Mouse (Mus musculus) right cerebral cortex, postnatal 36 days (tissue): ENCODE measurements around the gene Btbd35f29.
"Not testable (repeated sequence)": the region's sequence is repeated elsewhere in the genome, so short reads cannot be mapped to it uniquely, and the experiment has no call there.

Experiments
- DNase-seq, 2 experiments: peaks; one replicate each; pipeline ENCODE4 v3.0.0; 2022; ENCODE audit warnings: low spot score in 2 of 2, mixed read lengths in 1 of 2

Btbd35f29 gene

DNA sequence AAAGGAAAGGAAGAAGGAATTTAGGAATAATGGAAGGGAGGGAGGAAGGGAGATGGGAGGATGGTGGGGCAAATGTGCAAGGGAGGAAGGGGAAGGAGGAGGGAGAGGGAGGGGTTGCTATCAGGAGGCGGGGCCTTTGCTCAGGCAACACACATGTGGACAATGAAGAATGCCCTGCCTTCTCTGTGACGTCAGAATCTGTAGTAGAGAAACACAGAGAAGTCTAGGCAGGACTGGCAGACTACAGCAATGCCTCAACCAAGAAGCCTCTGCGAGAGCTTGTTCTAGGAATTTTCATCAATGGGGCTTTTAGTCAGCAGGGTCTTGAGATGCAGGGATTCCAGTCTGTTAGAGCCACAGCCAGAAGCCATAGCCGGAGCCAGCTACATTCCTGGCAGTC, at the start of gene Btbd35f29:
Gene Btbd35f29, plus strand, starts transcription at position 301 of the 400 bp plus-strand sequence.
- DNase-seq = not testable (repeated sequence)

DNA sequence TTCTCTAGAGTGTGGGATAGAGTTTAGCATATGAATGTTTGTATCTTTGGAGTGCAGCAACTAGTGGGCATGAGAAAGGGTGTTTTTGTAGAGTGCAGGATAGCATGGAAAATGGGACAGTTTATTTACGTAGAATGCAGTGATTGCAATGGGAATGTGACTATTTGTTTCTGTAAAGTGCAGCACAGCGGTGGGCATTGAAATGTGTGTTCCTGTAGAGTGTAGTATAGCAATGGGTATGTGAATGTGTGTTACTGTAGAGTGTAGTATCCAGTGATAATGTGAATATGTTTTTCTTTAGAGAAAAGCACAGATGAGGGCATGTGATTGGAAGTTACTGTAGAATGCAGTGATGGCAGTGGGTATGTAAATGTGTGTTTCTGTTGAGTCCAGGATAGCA, 23.9 kb downstream of the Btbd35f29 start:
- DNase-seq = not testable (repeated sequence)

DNA sequence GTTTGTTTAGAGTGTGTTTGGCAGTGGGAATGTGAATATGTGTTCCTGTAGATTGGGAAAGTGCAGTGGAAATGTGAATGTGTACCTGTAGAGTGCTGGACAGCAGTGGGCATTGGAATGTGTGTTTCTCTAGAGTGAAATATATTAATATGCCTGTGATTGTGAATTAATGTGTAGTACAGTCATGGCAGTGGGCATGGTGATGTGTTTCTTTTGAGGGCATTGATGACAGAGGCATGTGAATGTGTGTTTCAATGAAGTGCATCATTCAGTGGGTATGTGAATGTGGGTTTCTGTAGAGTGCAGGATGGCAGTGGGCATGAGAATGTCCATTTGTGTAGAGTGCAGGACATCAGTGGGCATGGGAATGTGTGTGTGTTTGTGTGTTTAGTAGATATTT, 27.7 kb downstream of the Btbd35f29 start:
- DNase-seq = not testable (repeated sequence)

DNA sequence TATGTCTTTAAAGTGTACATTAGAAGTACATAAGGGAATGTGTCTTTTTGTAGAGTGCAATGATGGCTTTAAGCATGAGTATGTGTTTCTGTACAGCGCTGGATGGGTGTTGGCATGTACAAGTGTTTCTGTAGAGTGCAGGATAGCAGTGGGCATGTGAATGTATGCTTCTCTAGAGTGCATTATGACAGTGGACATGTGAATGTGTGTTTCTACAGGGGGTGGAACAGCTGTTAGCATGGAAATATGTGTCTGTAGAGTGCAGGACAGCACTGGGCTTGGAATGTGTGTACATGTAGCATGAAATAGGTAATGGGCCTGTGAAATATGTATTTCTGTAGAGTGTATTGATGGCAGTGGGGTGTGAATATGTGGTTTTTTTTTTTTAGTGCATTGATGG, 28.4 kb downstream of the Btbd35f29 start:
- not testable (repeated sequence) for DNase-seq

DNA sequence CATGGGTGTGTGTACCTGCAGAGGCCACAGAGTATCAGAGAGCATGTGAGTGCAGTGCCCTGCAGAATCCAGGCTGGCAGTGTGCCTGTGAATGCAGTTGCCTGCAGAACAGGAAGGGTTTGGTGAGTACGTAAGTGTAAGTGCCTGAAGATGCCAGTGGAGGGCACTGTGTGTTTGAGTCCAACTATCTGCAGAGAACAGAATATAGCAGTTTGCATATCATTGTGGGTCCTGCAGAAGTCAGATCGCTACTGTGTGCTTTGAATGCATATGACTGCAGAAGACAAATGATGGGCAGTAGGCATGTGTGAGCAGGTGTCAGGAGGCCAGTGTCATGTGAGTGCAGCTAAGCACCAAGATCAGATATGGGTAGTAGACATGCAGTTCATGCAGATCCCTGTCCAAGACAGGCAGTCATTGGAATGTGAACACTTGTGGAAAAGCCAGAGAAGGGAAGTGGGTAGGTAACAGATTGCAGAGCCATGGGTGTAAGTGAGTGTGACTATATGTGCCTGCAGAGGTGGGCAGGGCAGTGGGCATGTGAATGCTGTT, 41.1 kb downstream of the Btbd35f29 start:
- DNase-seq = not testable (repeated sequence)

DNA sequence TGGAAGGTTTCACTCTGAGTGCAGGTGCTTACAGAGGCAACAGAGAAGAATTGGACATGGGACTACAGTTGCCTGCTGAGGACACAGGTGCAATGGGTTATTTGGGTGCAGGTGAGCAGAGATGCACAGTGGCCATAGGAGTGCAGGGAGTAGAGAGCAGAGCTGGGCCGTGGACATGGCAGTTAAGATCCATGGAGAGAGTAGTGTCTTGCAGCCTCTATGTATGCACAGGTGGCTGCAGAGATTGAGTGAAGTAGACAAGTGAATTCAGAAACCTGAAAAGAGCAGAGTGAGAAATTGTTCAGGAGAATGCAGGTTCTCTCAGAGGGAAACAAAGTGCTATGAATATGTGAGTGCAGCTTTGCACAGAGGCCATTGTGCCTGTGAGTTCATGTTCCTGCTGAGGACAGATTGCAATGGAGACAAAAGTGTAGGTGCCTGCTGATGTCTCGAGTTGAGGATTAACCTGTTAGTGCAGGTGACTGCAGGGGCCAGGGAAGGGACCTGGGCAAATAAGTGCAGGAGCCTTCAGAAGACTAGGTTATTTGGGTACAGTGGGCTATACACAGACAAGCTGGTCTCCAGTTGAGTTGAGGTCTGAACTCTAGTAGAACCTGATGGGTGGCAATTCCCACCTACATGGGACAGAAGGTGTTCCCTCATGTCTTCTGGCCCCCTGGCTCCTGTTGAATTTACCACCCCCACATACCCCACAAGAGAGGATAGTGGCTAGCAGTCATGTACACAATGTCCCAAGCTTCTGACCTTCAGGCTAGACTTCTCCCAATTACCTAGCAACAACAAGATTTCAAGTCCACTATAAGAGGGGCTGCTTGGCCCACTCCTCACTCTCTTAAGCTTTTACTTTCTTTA, 42.2 kb downstream of the Btbd35f29 start:
- not testable (repeated sequence) for DNase-seq

DNA sequence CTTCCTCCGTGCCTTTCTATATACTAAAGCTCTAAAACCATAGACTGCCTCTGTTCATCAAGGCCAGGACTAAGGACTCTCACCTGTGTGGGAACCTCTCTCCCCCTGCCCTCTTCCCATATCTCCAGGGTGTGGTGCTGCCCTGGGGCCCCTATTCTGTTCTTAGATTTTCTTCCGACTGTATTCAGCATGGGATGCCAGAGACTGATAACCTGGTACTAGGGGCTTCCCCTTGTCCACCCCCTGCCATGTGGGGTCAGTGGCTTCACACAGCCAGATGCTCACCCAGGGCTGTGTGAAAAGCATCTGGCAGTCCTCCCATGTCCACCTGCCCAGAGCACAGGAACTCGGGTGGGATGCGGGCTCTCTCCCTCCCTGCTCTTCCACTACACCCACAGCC, 43.1 kb downstream of the Btbd35f29 start:
- not testable (repeated sequence) for DNase-seq

DNA sequence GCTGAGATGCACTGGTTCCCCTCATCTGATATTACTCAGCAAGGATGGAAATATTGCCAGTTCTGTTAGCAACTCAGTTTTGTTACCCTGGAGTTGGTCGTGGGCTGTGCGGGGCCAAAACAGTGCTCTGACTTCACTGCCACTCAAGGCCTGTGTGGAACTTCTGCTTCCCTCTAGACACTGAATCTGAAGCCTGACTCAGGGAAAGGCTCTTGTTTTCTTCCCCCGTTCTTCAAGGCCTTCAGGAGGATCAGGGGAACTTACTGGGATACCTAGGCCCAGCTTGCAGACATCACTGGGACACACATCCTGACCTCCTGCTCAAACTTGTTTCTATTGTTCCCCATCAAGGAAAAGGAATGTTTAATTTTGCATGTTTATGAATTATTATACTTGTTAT, 45.2 kb downstream of the Btbd35f29 start:
- DNase-seq = not testable (repeated sequence)

DNA sequence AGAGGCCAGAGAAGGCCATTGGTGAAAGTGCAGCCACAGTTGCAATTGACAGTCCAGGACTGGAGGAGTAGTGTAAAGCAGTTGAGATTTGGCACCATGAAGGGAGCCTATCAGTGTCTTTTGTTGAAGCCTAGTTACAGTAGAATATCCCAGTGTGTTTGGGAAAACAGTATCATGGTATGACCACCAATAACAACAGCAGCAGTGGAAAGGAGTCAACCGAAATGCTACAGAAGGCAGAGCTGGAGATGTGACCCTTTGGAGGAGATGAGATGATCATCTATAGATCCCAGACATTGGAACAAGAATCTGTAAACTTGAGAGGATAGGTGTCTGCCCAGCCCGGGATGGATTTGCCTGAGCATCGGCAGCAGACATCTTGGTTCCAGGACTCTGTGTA, 47.7 kb downstream of the Btbd35f29 start:
- not testable (repeated sequence) for DNase-seq
